Mouse (Mus musculus) neutrophil, adult 5-6 weeks (primary cell): ENCODE measurements around the gene Utp14a. TPM values are rescaled to one million over a fixed set of nuclear protein-coding genes. Genes with fewer than 3 reads are reported as not detected.
"Not testable (repeated sequence)": the region's sequence is repeated elsewhere in the genome, so short reads cannot be mapped to it uniquely, and the experiment has no call there.

Experiments
- ATAC-seq: fragments of 151-379, 151-347 bp; 2 replicates; pipeline ENCODE4 v1.8.0; 2017; ENCODE audit warnings: mild to moderate bottlenecking, moderate TSS enrichment; ENCODE audit not compliant: insufficient number of reproducible peaks, poor library complexity, low FRiP score, severe bottlenecking; ENCODE audit errors: extremely low read depth
- total RNA-seq: library from RNA; stranded (forward); fragments of 200-1000 nt; gene quantifications from 2 replicates; pipeline ENCODE4 v1.2.3, GENCODE M21; 2017

The Utp14a gene
- total RNA-seq, result 39.8 and 48.6 TPM in 2 replicates

GRCm38 (mm10) chrX:48256468-48257007 lies at the start of gene Utp14a:
TSS of gene Utp14a (plus strand) at chrX:48256862.
- peak; percentile 100 for ATAC-seq

GRCm38 (mm10) chrX:48207761-48208487 lies 48.7 kb upstream of the Utp14a start:
- ATAC-seq, result no peak

- peak; percentile 99 for ATAC-seq
Measured at GRCm38 (mm10) chrX:48208519-48209185, 48.0 kb upstream of the Utp14a start, which contains the start of gene Zdhhc9. TSS of gene Zdhhc9 (minus strand) at chrX:48208878.

DNA sequence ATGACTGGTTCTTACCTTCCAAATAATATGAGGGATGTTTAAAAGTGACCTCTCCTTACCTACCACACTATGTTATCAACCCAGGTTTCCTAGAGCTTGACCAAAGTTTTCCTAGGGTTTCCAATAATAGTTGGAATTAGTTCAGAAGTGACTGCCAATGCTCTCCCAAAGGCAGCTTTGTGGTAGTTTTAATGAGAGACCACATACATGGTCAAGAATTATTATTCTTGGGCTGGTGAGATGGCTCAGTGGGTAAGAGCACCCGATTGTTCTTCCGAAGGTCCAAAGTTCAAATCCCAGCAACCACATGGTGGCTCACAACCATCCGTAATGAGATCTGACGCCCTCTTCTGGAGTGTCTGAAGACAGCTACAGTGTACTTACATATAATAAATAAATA lies 46.9 kb upstream of the Utp14a start:
- ATAC-seq, result not testable (repeated sequence)

DNA sequence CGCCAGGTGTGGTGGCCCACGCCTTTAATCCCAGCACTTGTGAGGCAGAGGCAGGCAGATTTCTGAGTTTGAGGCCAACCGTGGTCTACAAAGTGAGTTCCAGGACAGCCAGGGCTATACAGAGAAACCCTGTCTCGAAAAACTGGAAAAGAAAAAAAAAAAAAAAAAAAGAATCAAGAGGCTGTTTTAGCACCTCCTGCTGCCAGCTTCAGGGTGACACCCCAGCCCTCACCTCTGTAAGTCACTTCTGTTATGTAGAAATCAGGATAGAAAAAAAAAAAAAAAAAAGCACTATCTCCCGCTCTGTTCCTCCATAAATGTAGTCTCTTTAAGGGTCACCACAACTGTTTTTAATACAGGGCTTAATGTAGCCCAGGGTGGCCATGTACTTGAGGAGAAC lies 37.2 kb upstream of the Utp14a start:
- ATAC-seq, result no peak

DNA sequence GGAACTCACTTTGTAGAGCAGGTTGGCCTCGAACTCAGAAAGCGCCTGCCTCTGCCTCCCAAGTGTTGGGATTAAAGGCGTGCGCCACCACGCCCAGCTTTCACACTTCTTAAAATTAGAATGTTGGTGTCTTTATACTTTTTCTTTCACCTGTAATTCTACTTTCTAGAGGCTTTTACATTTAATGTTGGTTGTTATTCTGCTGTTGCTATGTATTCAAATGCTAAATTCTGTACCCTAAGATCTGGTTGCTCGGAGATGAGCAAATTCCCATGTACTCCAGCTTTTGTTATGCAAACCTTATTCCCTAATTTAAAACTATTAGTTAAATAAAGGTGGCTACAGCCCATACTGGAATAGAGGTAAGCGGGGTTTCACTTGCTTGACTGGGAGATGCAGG lies 34.0 kb upstream of the Utp14a start:
- no peak for ATAC-seq

- ATAC-seq, result no peak
Measured at GRCm38 (mm10) chrX:48226225-48226624, 30.4 kb upstream of the Utp14a start.

- peak; percentile 92; the same call in 1 of the 2 replicates for ATAC-seq
Measured at GRCm38 (mm10) chrX:48234417-48234816, 22.2 kb upstream of the Utp14a start.

DNA sequence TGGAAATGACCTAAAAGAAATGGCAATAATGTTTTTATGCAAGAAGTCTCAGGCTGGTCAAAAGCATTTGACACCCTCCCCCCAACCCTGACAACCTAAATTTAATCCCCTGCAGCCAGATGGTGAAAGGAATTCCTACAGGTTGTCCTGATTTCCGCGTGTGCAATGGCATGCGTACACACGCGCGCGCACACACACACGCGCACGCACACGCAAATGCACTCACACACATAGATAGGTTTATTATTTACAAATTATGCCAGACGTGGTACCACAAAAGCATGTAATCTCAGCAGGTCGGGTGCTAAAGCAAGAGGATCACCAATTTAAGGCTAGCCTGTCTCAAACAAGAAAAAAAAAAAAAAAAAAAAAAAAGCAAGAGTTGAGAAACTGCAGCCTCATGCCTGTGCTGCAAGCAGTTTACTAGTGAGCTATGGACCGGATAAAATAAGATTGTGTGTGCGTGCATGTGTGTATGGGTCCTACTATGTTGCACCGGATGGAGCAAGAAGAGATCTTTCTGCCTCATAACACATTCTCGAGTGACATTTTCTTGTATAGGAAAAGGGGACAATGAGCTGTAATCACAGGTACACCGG lies 733 bp upstream of the Utp14a start:
- no peak for ATAC-seq

GRCm38 (mm10) chrX:48257011-48257410 lies 349 bp downstream of the Utp14a start:
- ATAC-seq, result no peak

GRCm38 (mm10) chrX:48271671-48272070 lies 15.0 kb downstream of the Utp14a start:
- ATAC-seq, result no peak

DNA sequence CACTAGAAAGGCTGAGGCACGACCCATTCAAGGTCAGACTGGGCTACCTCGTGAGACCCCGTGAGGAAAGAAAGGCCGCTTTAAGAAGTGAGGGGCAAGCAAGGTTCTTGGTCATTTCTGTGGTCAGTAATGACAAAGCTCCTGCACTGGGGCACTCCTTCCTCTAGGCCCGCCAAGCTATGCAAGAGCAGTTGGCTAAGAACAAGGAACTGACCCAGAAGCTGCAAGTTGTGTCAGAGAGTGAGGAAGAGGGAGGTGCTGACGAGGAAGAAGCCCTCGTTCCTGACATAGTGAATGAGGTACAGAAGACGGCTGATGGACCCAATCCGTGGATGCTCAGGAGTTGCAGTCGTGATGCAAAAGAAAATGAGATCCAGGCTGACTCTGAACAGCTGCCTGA lies 18.0 kb downstream of the Utp14a start:
- ATAC-seq, result peak; percentile 58; the same call in 1 of the 2 replicates

DNA sequence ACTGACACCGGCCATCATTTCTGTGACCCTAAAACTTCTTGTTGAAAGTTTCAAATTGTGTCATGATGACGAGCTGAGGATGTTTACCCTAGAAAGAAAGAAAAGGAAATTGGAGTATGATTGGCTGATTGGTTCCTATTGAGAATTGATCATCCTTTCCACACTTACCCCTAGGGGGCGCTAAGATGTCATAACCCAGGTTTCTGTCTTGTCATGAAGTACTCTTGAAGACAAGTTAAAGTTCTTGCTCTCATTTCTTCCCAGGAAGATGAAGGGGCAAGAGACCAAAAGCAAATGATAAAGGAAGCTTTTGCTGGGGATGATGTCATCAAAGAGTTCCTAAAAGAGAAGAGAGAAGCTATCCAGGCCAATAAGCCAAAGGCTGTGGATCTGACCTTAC lies 21.4 kb downstream of the Utp14a start:
- ATAC-seq, result peak; percentile 41; the same call in 1 of the 2 replicates

- ATAC-seq, result peak; percentile 75
Measured at GRCm38 (mm10) chrX:48284386-48285005, 27.8 kb downstream of the Utp14a start.

- peak; percentile 65 for ATAC-seq
Measured at GRCm38 (mm10) chrX:48285006-48285650, 28.5 kb downstream of the Utp14a start.

GRCm38 (mm10) chrX:48285651-48286021 lies 29.0 kb downstream of the Utp14a start:
- no peak for ATAC-seq

DNA sequence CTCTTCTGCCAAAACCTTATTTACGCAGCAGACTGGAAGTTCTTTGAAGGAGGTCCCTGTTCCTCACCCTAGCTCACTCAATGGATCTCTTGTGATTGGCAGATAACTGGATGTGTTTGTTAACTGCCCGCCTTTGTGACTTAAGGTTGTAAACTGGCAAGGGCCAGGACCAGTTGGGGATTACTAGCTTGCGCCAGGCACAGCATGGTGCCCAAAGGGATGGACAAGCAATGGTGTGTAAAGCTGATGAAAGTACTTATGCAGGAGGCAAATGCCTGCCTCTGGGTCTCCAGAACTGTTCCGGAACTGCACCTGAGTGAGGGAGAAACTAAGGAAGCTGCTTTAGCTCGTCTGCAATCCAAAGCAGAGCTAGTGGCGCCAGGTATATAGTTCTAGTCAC lies 29.8 kb downstream of the Utp14a start:
- ATAC-seq, result no peak

GRCm38 (mm10) chrX:48288008-48288407 lies 31.3 kb downstream of the Utp14a start:
- no peak for ATAC-seq

DNA sequence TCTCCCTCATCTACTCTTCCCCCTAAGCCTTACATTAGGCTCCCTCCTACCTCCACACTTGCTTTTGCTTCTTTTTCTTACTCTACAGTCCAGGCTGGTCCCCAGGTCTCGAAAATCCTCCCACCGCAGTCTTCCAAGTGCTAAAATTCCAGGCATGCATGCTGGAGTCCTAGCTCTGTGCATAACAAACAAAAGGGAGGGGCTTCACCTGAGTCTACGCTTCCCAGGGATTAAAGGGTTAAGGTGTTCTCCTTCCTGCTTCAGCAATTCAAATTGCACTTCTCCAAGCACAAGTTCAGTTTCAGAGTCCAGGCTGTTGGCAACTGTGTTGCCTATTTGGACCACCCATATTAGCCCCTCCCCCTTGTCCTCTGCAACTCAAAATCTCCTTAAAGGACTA lies 34.8 kb downstream of the Utp14a start:
- ATAC-seq, result no peak
